Mouse (Mus musculus) MEL-GATA-1-ER (cell line): Measurements from ENCODE around the gene Comt.

Source experiments
- DNase-seq: peaks from one replicate; pipeline ENCODE4 v3.0.0-alpha.2; 2012; ENCODE audit warnings: low read depth; ENCODE audit errors: extremely low read depth

The Comt gene

GRCm38 (mm10) chr16:18436128-18436527, 9.5 kb upstream of the Comt start:
- DNase-seq, result no peak

GRCm38 (mm10) chr16:18433341-18433920, 6.8 kb upstream of the Comt start:
- DNase-seq, result no peak

- DNase-seq, result peak; percentile 68
Measured at GRCm38 (mm10) chr16:18430641-18431212, 4.1 kb upstream of the Comt start.

- DNase-seq, result no peak
Measured at GRCm38 (mm10) chr16:18429641-18430040, 3.0 kb upstream of the Comt start.

GRCm38 (mm10) chr16:18428516-18429042, 1.9 kb upstream of the Comt start:
- peak; percentile 70 for DNase-seq

GRCm38 (mm10) chr16:18428011-18428515, 1.4 kb upstream of the Comt start:
- no peak for DNase-seq

- DNase-seq, result peak; percentile 22
Measured at GRCm38 (mm10) chr16:18426215-18426791, 349 bp downstream of the Comt start, which contains the start of gene Txnrd2. TSS of gene Txnrd2 (plus strand) at chr16:18426384.

GRCm38 (mm10) chr16:18425475-18426214, 1.0 kb downstream of the Comt start:
- no peak for DNase-seq

GRCm38 (mm10) chr16:18424364-18425045, 2.1 kb downstream of the Comt start:
- no peak for DNase-seq

GRCm38 (mm10) chr16:18423915-18424265, 2.8 kb downstream of the Comt start:
- no peak for DNase-seq

GRCm38 (mm10) chr16:18423203-18423914, 3.3 kb downstream of the Comt start:
- no peak for DNase-seq

- no peak for DNase-seq
Measured at GRCm38 (mm10) chr16:18420571-18420970, 6.1 kb downstream of the Comt start.

- DNase-seq, result peak; percentile 35
Measured at GRCm38 (mm10) chr16:18419603-18420026, 7.0 kb downstream of the Comt start.

- no peak for DNase-seq
Measured at GRCm38 (mm10) chr16:18418756-18419602, 7.7 kb downstream of the Comt start.

- DNase-seq, result no peak
Measured at GRCm38 (mm10) chr16:18417491-18417890, 9.2 kb downstream of the Comt start.

- DNase-seq, result no peak
Measured at GRCm38 (mm10) chr16:18416837-18417236, 9.8 kb downstream of the Comt start.

- DNase-seq, result no peak
Measured at GRCm38 (mm10) chr16:18416094-18416761, 10.4 kb downstream of the Comt start.

GRCm38 (mm10) chr16:18413032-18413816, 13.4 kb downstream of the Comt start:
- peak; percentile 39 for DNase-seq
